Mouse (Mus musculus) gastrocnemius, adult 8-10 months (tissue): ENCODE data around the gene Gm5935. TPM values are rescaled to one million over a fixed set of nuclear protein-coding genes. Genes with fewer than 3 reads are reported as not detected.
"Not testable (repeated sequence)": the region's sequence is repeated elsewhere in the genome, so short reads cannot be mapped to it uniquely, and the experiment has no call there.

Source experiments
- DNase-seq, 2 experiments: peaks; one replicate each; pipeline ENCODE4 v3.0.0; 2022; ENCODE audit warnings: low spot score in 2 of 2
- total RNA-seq, 4 experiments: library from RNA; stranded (reverse); gene quantifications; 2 replicates each; pipeline ENCODE4 v1.2.4; 2022

Gm5935 gene
- not detected for total RNA-seq

DNA sequence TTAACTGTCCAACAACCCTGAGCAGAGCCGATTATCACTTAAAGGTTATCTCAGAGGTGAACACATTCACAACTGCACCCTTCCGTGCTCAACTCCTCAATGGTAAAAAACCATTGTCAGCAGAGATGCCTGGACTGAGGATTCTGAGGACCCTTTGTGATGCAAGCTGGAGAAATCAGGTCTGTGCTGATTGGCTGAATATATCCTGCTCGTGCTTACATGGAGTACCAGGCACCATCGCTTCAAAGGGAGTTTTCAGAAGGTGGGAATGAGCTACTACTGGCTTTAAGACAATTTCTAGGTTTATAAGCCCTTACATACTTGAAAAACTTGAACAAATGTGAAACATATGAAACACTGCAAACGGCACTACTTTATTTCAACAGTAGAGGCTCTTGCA lies at the start of gene Gm5935:
TSS of gene Gm5935 (minus strand) at position 101 of the 400 bp plus-strand sequence.
- DNase-seq = not testable (repeated sequence)

Other genes starting within 250 kb of the Gm5935 start
- gene Gm4297, start 200.3 kb downstream of the Gm5935 start, total RNA-seq = not detected